ENCODE assay signal across 17 mouse cellular contexts in the genomic region with DNA sequence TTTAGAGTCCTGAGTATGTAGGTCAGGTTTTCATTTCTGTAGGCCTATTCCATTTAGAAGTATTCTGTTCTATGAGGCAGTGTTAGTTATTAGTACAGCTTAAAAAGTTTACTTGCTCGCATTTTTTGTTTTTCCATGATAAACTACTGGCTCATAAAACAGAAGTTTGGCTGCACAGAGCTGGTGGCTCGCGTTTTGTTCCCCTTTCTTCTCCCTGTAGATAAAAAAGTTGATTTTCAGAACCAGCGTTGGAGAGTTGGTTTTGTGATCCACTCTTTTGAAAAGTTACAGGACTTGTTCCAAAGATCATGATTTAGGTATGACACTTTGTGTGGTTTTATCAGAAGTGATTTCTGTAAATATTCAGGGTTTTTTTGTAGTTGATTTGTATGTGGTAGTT. TPM values are rescaled to one million over a fixed set of nuclear protein-coding genes. Genes with fewer than 3 reads are reported as not detected.
DNase-seq lines count a peak whose midpoint lies in the region; ATAC-seq and TF ChIP-seq lines count a peak whose summit lies in the region.
"Had no signal": no experiment of that assay in that cellular context is flagged by ENCODE, and none has a peak within 500 bp of the region (broad histone marks: within the 10 kb centered on the region; RNA-seq: fewer than 3 reads in every experiment).

No protein-coding gene starts in this region.

- no peak overlapping the region for H3K9ac ChIP-seq in embryonic facial prominence, embryonic 13.5 days
- H3K9ac ChIP-seq in hindbrain, embryonic 15.5 days = no peak overlapping the region
- no peak overlapping the region for H3K9ac ChIP-seq in midbrain, embryonic 14.5 days (replicated peaks; ENCODE audit: low read length)
- H3K9ac ChIP-seq in midbrain, embryonic 11.5 days (ENCODE audit: low read length) = no peak overlapping the region
- no peak overlapping the region for H3K9ac ChIP-seq in hindbrain, postnatal 0 days (replicated peaks; ENCODE audit: low read length)
- H3K9ac ChIP-seq: heart, embryonic 12.5 days had no signal

- no peaks in the 10 kb centered on the region for H3K9me3 ChIP-seq in embryonic facial prominence, embryonic 13.5 days
- no peaks in the 10 kb centered on the region for H3K9me3 ChIP-seq in embryonic facial prominence, embryonic 10.5 days
- no peaks in the 10 kb centered on the region for H3K9me3 ChIP-seq in hindbrain, embryonic 15.5 days
- no peaks in the 10 kb centered on the region for H3K9me3 ChIP-seq in hindbrain, embryonic 10.5 days
- no peaks in the 10 kb centered on the region for H3K9me3 ChIP-seq in midbrain, embryonic 14.5 days (ENCODE audit: control insufficient read depth, low read length)
- no peaks in the 10 kb centered on the region for H3K9me3 ChIP-seq in midbrain, embryonic 11.5 days (ENCODE audit: control insufficient read depth, low read length)
- H3K9me3 ChIP-seq in hindbrain, postnatal 0 days (ENCODE audit: low read length) = no peaks in the 10 kb centered on the region
- H3K9me3 ChIP-seq: heart, embryonic 12.5 days; megakaryocyte, embryonic 14.5 days had no signal

- no peak overlapping the region for H3K4me3 ChIP-seq in embryonic facial prominence, embryonic 13.5 days
- H3K4me3 ChIP-seq in embryonic facial prominence, embryonic 10.5 days = no peak overlapping the region
- no peak overlapping the region for H3K4me3 ChIP-seq in hindbrain, embryonic 15.5 days
- no peak overlapping the region for H3K4me3 ChIP-seq in hindbrain, embryonic 10.5 days
- H3K4me3 ChIP-seq in midbrain, embryonic 14.5 days (replicated peaks; ENCODE audit: low read depth, low read length) = no peak overlapping the region
- H3K4me3 ChIP-seq in midbrain, embryonic 11.5 days (ENCODE audit: low read depth, low read length) = no peak overlapping the region
- no peak overlapping the region for H3K4me3 ChIP-seq in hindbrain, postnatal 0 days (ENCODE audit: low read length)
- H3K4me3 ChIP-seq: heart, embryonic 12.5 days; megakaryocyte, embryonic 14.5 days had no signal

- no peak overlapping the region for H3K27ac ChIP-seq in embryonic facial prominence, embryonic 13.5 days
- H3K27ac ChIP-seq in embryonic facial prominence, embryonic 10.5 days (replicated peaks) = no peak overlapping the region
- H3K27ac ChIP-seq in hindbrain, embryonic 15.5 days (replicated peaks) = no peak overlapping the region
- no peak overlapping the region for H3K27ac ChIP-seq in hindbrain, embryonic 10.5 days
- H3K27ac ChIP-seq in midbrain, embryonic 14.5 days (replicated peaks; ENCODE audit: low read depth, low read length) = no peak overlapping the region
- no peak overlapping the region for H3K27ac ChIP-seq in midbrain, embryonic 11.5 days (ENCODE audit: low read depth, low read length)
- H3K27ac ChIP-seq in hindbrain, postnatal 0 days = no peak overlapping the region
- H3K27ac ChIP-seq: stomach, postnatal 0 days had no signal

- peaks cover 20% of the 10 kb centered on the region for H3K4me1 ChIP-seq in embryonic facial prominence, embryonic 13.5 days
- H3K4me1 ChIP-seq in embryonic facial prominence, embryonic 10.5 days = peaks cover 15% of the 10 kb centered on the region
- H3K4me1 ChIP-seq in hindbrain, embryonic 15.5 days (replicated peaks) = peaks cover 41% of the 10 kb centered on the region
- peaks cover 17% of the 10 kb centered on the region for H3K4me1 ChIP-seq in hindbrain, embryonic 10.5 days (replicated peaks)
- H3K4me1 ChIP-seq in midbrain, embryonic 14.5 days (ENCODE audit: control insufficient read depth, insufficient read depth, low read length) = peaks cover 30% of the 10 kb centered on the region
- H3K4me1 ChIP-seq in midbrain, embryonic 11.5 days (ENCODE audit: control insufficient read depth, insufficient read depth, low read length) = peaks cover 7% of the 10 kb centered on the region
- H3K4me1 ChIP-seq in hindbrain, postnatal 0 days (ENCODE audit: insufficient read depth, low read length) = no peaks in the 10 kb centered on the region; the same call in 1 of the 2 replicates

- H3K4me2 ChIP-seq in embryonic facial prominence, embryonic 13.5 days = peak overlapping the region; percentile 24
- H3K4me2 ChIP-seq in hindbrain, embryonic 15.5 days = peak overlapping the region; percentile 19
- H3K4me2 ChIP-seq in midbrain, embryonic 14.5 days (ENCODE audit: low read length) = peak overlapping the region; percentile 24
- H3K4me2 ChIP-seq in midbrain, embryonic 11.5 days = no peak overlapping the region
- H3K4me2 ChIP-seq in hindbrain, postnatal 0 days (ENCODE audit: low read depth, low read length) = peak overlapping the region; percentile 8
- H3K4me2 ChIP-seq: heart, embryonic 12.5 days had no signal

- peaks cover 16% of the 10 kb centered on the region for H3K36me3 ChIP-seq in embryonic facial prominence, embryonic 13.5 days
- H3K36me3 ChIP-seq in embryonic facial prominence, embryonic 10.5 days (replicated peaks) = peaks cover 41% of the 10 kb centered on the region
- H3K36me3 ChIP-seq in hindbrain, embryonic 15.5 days = no peaks in the 10 kb centered on the region
- peaks cover 35% of the 10 kb centered on the region for H3K36me3 ChIP-seq in hindbrain, embryonic 10.5 days
- no peaks in the 10 kb centered on the region for H3K36me3 ChIP-seq in midbrain, embryonic 14.5 days (ENCODE audit: control insufficient read depth, insufficient read depth, low read length)
- no peaks in the 10 kb centered on the region for H3K36me3 ChIP-seq in midbrain, embryonic 11.5 days (ENCODE audit: control insufficient read depth, insufficient read depth, low read length)
- H3K36me3 ChIP-seq in hindbrain, postnatal 0 days (ENCODE audit: insufficient read depth, low read length) = no peaks in the 10 kb centered on the region
- H3K36me3 ChIP-seq: heart, embryonic 12.5 days had no signal

- WGBS in embryonic facial prominence, embryonic 13.5 days = 79% methylated on average over 4 of the region's 4 CpGs
- 92% methylated on average over 4 of the region's 4 CpGs for WGBS in embryonic facial prominence, embryonic 10.5 days
- 89% methylated on average over 4 of the region's 4 CpGs for WGBS in hindbrain, embryonic 15.5 days
- whole genome bisulfite sequencing in hindbrain, embryonic 10.5 days = 90% methylated on average over 4 of the region's 4 CpGs
- WGBS in midbrain, embryonic 14.5 days = 90% methylated on average over 4 of the region's 4 CpGs
- 94% methylated on average over 4 of the region's 4 CpGs for WGBS in midbrain, embryonic 11.5 days
- 74% methylated on average over 4 of the region's 4 CpGs for WGBS in hindbrain, postnatal 0 days

- no peak for TF ChIP-seq CTCF in hindbrain, postnatal 0 days (IDR thresholded peaks at IDR 0.05; ENCODE audit: low read depth)

- DNase-seq in embryonic facial prominence, embryonic 10.5 days (ENCODE audit: low spot score) = no peak
- no peak for DNase-seq in hindbrain, embryonic 10.5 days (ENCODE audit: low spot score)
- no peak for DNase-seq in midbrain, embryonic 14.5 days
- no peak for DNase-seq in midbrain, embryonic 11.5 days (ENCODE audit: low spot score, missing footprints)
- no peak for DNase-seq in hindbrain, postnatal 0 days (ENCODE audit: low spot score)
- DNase-seq in cerebellum, adult 18-20 months = no peak
- DNase-seq: adrenal gland, postnatal 14 days; cerebellum, postnatal 14 days; heart, adult 11 months; kidney, adult 11 months; lung, adult 18-20 months; right cerebral cortex, postnatal 25 days had no signal

- ATAC-seq in embryonic facial prominence, embryonic 13.5 days (ENCODE audit: insufficient number of reproducible peaks, insufficient read depth, low FRiP score, low TSS enrichment, low read depth) = no peak
- no peak for ATAC-seq in hindbrain, embryonic 15.5 days (ENCODE audit: low FRiP score, low read depth)
- ATAC-seq in midbrain, embryonic 14.5 days (ENCODE audit: low FRiP score, low TSS enrichment) = no peak
- no peak for ATAC-seq in midbrain, embryonic 11.5 days (ENCODE audit: low FRiP score)
- no peak for ATAC-seq in hindbrain, postnatal 0 days

- H3K27me3 ChIP-seq in embryonic facial prominence, embryonic 13.5 days = no peaks in the 10 kb centered on the region
- no peaks in the 10 kb centered on the region for H3K27me3 ChIP-seq in embryonic facial prominence, embryonic 10.5 days (replicated peaks; ENCODE audit: low read depth, poor library complexity, severe bottlenecking)
- H3K27me3 ChIP-seq in hindbrain, embryonic 15.5 days = no peaks in the 10 kb centered on the region
- no peaks in the 10 kb centered on the region for H3K27me3 ChIP-seq in hindbrain, embryonic 10.5 days (ENCODE audit: insufficient read depth, poor library complexity, severe bottlenecking)
- no peaks in the 10 kb centered on the region for H3K27me3 ChIP-seq in midbrain, embryonic 14.5 days (ENCODE audit: control insufficient read depth, insufficient read depth, low read length)
- H3K27me3 ChIP-seq in midbrain, embryonic 11.5 days (ENCODE audit: control insufficient read depth, insufficient read depth, low read length) = no peaks in the 10 kb centered on the region
- H3K27me3 ChIP-seq in hindbrain, postnatal 0 days (ENCODE audit: insufficient read depth, low read length) = no peaks in the 10 kb centered on the region
- H3K27me3 ChIP-seq: heart, embryonic 12.5 days had no signal

RNA-seq across cellular contexts. Expression of gene Pten, which starts 5.2 kb away (rescaled TPM):
- polyA plus RNA-seq in embryonic facial prominence, embryonic 13.5 days (2015; fragmentation: Nextera tagmentation; extraction: Ambion mirVana) = 12.9 and 14.7 TPM in 2 replicates
- 6.7 and 6.9 TPM in 2 replicates for polyA plus RNA-seq in embryonic facial prominence, embryonic 10.5 days (2016; fragmentation: Nextera tagmentation; extraction: Ambion mirVana)
- polyA plus RNA-seq in hindbrain, embryonic 15.5 days (2015; fragmentation: Nextera tagmentation; extraction: Ambion mirVana) = 10.6 and 13.5 TPM in 2 replicates
- polyA plus RNA-seq in hindbrain, embryonic 10.5 days (2016; fragmentation: Nextera tagmentation; extraction: Ambion mirVana) = 5.1 and 7.7 TPM in 2 replicates
- 22.6 and 29.8 TPM in 2 replicates for polyA plus RNA-seq in midbrain, embryonic 14.5 days (2014; fragmentation: Nextera tagmentation; extraction: Ambion mirVana)
- 9.1 and 9.4 TPM in 2 replicates for polyA plus RNA-seq in midbrain, embryonic 11.5 days (2014; fragmentation: Nextera tagmentation; extraction: Ambion mirVana)
- total RNA-seq in hindbrain, postnatal 0 days (2014; rRNA removed) = 95.9 and 111 TPM in 2 replicates
- polyA plus RNA-seq in hindbrain, postnatal 0 days (2015; fragmentation: Nextera tagmentation; extraction: Ambion mirVana) = 13.3 and 14.7 TPM in 2 replicates

RNA-seq across cellular contexts. Expression of gene Atad1, which starts 22.9 kb away (rescaled TPM):
- polyA plus RNA-seq in embryonic facial prominence, embryonic 13.5 days (2015; fragmentation: Nextera tagmentation; extraction: Ambion mirVana) = 67.0 and 68.3 TPM in 2 replicates
- 66.6 and 71.8 TPM in 2 replicates for polyA plus RNA-seq in embryonic facial prominence, embryonic 10.5 days (2016; fragmentation: Nextera tagmentation; extraction: Ambion mirVana)
- polyA plus RNA-seq in hindbrain, embryonic 15.5 days (2015; fragmentation: Nextera tagmentation; extraction: Ambion mirVana) = 109 and 112 TPM in 2 replicates
- polyA plus RNA-seq in hindbrain, embryonic 10.5 days (2016; fragmentation: Nextera tagmentation; extraction: Ambion mirVana) = 72.7 and 77.5 TPM in 2 replicates
- 126 and 143 TPM in 2 replicates for polyA plus RNA-seq in midbrain, embryonic 14.5 days (2014; fragmentation: Nextera tagmentation; extraction: Ambion mirVana)
- polyA plus RNA-seq in midbrain, embryonic 11.5 days (2014; fragmentation: Nextera tagmentation; extraction: Ambion mirVana) = 110 and 114 TPM in 2 replicates
- 113 and 117 TPM in 2 replicates for total RNA-seq in hindbrain, postnatal 0 days (2014; rRNA removed)
- polyA plus RNA-seq in hindbrain, postnatal 0 days (2015; fragmentation: Nextera tagmentation; extraction: Ambion mirVana) = 116 and 118 TPM in 2 replicates
